Mouse (Mus musculus): ENCODE measurements around the gene Prrg1.

DNA sequence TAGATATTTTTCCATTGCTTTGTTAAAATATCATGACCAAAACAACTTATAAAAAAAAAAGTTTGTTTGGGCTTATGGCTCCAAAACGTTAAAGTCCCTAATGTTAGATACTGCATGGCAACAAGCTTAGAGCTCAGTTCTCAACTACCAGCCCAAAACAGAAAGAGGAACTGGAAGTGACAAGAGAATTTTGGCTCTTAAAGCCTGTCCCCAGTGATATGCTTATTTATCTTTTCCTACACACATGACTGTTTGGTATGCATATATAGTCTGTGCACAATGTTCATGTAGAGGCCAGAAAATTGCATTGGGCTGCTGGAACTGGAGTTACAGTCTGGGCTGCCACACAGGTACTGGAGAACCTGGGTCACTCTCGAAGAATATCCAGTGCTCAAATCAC, 9.4 kb upstream of the Prrg1 start:
- TF ChIP-seq CTCF (IDR thresholded peaks at IDR 0.05; ENCODE audit: borderline replicate concordance, extremely low read depth, insufficient read depth, insufficient read length) (no peak), POLR2A (IDR thresholded peaks at IDR 0.05; ENCODE audit: borderline replicate concordance, extremely low read depth, insufficient read depth, insufficient read length, poor library complexity, severe bottlenecking) (no peak)

All from brain, embryonic 14.5 days (tissue).